Mouse (Mus musculus): ENCODE measurements at regions not wholly inside any gene's neighbourhood (a gene's known extent, or its start where the extent isn't known, plus 50 kb on each side); places are given as distances from the start of the nearest gene placed in this dataset.

DNA sequence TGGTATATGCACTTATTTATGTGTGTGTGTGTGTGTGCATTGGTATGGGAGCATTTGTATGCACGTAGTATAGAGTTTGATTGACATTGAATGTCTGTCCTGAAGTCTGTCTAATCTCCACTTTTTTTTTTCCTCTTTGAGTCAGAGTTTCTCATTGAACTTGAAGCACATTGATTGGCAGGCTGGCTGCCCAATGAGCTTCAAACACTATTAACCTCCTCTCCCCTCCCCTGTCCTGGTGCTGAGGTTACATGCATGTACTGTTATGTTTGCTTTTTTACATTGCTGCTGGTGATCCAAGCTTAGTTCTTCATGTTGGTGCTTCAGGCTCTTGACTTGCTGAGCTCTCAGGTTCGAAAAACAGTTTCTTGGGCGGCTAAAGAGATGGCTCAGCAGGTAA, 166.6 kb downstream of the Pten start:
- TF ChIP-seq CTCF (IDR thresholded peaks at IDR 0.05) (no peak), EP300 (IDR thresholded peaks at IDR 0.05; ENCODE audit: insufficient read depth, low read depth, low read length) (no peak), POLR2A (IDR thresholded peaks at IDR 0.05; ENCODE audit: insufficient read depth, low read depth, low read length) (no peak)
